ENCODE assay signal across 22 mouse cellular contexts in genomic region chr5:90687913-90688312, GRCm38 (mm10). TPM values are rescaled to one million over a fixed set of nuclear protein-coding genes. Genes with fewer than 3 reads are reported as not detected.
DNase-seq lines count a peak whose midpoint lies in the region; TF ChIP-seq lines count a peak whose summit lies in the region.
"Had no signal": no experiment of that assay in that cellular context is flagged by ENCODE, and none has a peak within 500 bp of the region (broad histone marks: within the 10 kb centered on the region; RNA-seq: fewer than 3 reads in every experiment).

No protein-coding gene starts in this region.

- intact Hi-C loops in heart, postnatal 10 days (cut with DNase I): no loop called here

- H3K36me3 ChIP-seq in myocyte (ENCODE audit: control insufficient read depth, insufficient read depth): no peaks in the 10 kb centered on the region
- H3K36me3 ChIP-seq: G1E had no signal

- no peaks in the 10 kb centered on the region for H3K27me3 ChIP-seq in myocyte (ENCODE audit: control insufficient read depth, insufficient read depth, insufficient read length)
- H3K27me3 ChIP-seq: CH12.LX, Patski had no signal

- no peak overlapping the region for H3K4me3 ChIP-seq in myocyte

- no peaks in the 10 kb centered on the region for H3K79me2 ChIP-seq in myocyte (ENCODE audit: control insufficient read depth, insufficient read depth)

- DNase-seq in heart, adult 11 months: peak; percentile 80
- no peak for DNase-seq in heart, postnatal 10 days
- peak; percentile 64 for DNase-seq in NIH3T3 (ENCODE audit: low read depth)
- no peak for DNase-seq in adipocyte (ENCODE audit: low spot score)
- DNase-seq in frontal cortex, postnatal 36 days (ENCODE audit: low spot score in 2 of 2): no peak
- DNase-seq: adrenal gland, adult 2 months; adrenal gland, adult 8-10 months; adrenal gland, postnatal 10 days; adrenal gland, postnatal 14 days; adrenal gland, postnatal 25 days; adrenal gland, postnatal 36 days; B cell, adult 2 months; cerebellum, adult 11 months; cerebellum, adult 11-12 months; cerebellum, adult 18-20 months; cerebellum, adult 2 months; cerebellum, adult 8-10 months had no signal

- no peak for TF ChIP-seq POLR2A in myocyte (IDR thresholded peaks at IDR 0.05; ENCODE audit: insufficient read length, low read depth)

- H3ac ChIP-seq in myocyte (ENCODE audit: control insufficient read depth, insufficient read length): no peak overlapping the region

- H3K4me2 ChIP-seq in myocyte (ENCODE audit: low read depth): peak overlapping the region; percentile 48

TF ChIP-seq in myocyte, 11 proteins besides CTCF, POLR2A, EP300 and RAD21:
- TF ChIP-seq SRF (IDR thresholded peaks at IDR 0.05; ENCODE audit: control insufficient read depth, insufficient read length, low read depth) (no peak), USF1 (IDR thresholded peaks at IDR 0.05; ENCODE audit: low read depth) (no peak), MYOD1 (IDR thresholded peaks at IDR 0.05; ENCODE audit: control insufficient read depth in 1 of 3, insufficient read length in 2 of 3, low read depth in 2 of 3) (no peak), CEBPB (IDR thresholded peaks at IDR 0.05; ENCODE audit: insufficient read depth, poor library complexity, severe bottlenecking) (no peak), REST (IDR thresholded peaks at IDR 0.05; ENCODE audit: insufficient read depth, insufficient read length) (no peak), MYOG (IDR thresholded peaks at IDR 0.05; ENCODE audit: control insufficient read depth in 1 of 3, insufficient read depth in 1 of 3, insufficient read length in 2 of 3, low read depth in 2 of 3) (no peak), POLR2AphosphoS2 (IDR thresholded peaks at IDR 0.05; ENCODE audit: insufficient read length, low read depth) (no peak), E2F4 (IDR thresholded peaks at IDR 0.05; ENCODE audit: insufficient read depth) (no peak), TCF3 (IDR thresholded peaks at IDR 0.05; ENCODE audit: insufficient read length, low read depth) (no peak), TCF12 (IDR thresholded peaks at IDR 0.05; ENCODE audit: insufficient read depth, poor library complexity, severe bottlenecking) (no peak), MAX (IDR thresholded peaks at IDR 0.05; ENCODE audit: low read depth) (no peak)

RNA-seq across cellular contexts. Expression of gene Rassf6, which starts 47.5 kb away (rescaled TPM):
- total RNA-seq in heart, postnatal 10 days (2021): under 1 TPM in 1 of 2 experiments, not detected in 1; 0.38 TPM
- not detected for polyA plus RNA-seq in myocyte (2012; fragmentation: generic; extraction: Trizol)
- total RNA-seq: G1E, MEL had no signal
- polyA plus RNA-seq: adrenal gland, adult 2 months; G1E had no signal

Comparison
In these comparisons a context has a peak if more than half of its experiments do, and no peak if none do; other contexts are left out.
1. DNase-seq: peak in heart, adult 11 months (single experiment) and NIH3T3 (single experiment); none in heart, postnatal 10 days (0 of 2), adipocyte (single experiment) and frontal cortex, postnatal 36 days (0 of 2).